In genomic region chr17:29583569-29583968, GRCm38 (mm10) we compare ENCODE assay signal across 33 mouse cellular contexts. TPM values are rescaled to one million over a fixed set of nuclear protein-coding genes. Genes with fewer than 3 reads are reported as not detected.
DNase-seq lines count a peak whose midpoint lies in the region; ATAC-seq and TF ChIP-seq lines count a peak whose summit lies in the region.
"Had no signal": no experiment of that assay in that cellular context is flagged by ENCODE, and none has a peak within 500 bp of the region (broad histone marks: within the 10 kb centered on the region; RNA-seq: fewer than 3 reads in every experiment).

No protein-coding gene starts in this region.

- ATAC-seq in liver, embryonic 11.5 days (replicated peaks; ENCODE audit: low FRiP score): peak; percentile 78
- ATAC-seq in liver, embryonic 12.5 days: peak; percentile 82
- 0 out of 2 replicates have a peak, but pooled peaks have one; percentile 54 for ATAC-seq in liver, embryonic 16.5 days (ENCODE audit: low read depth)
- ATAC-seq in midbrain, embryonic 15.5 days (replicated peaks): no peak
- ATAC-seq: hindbrain, embryonic 16.5 days; Patski had no signal

- H3K4me3 ChIP-seq in liver, embryonic 11.5 days (ENCODE audit: low read depth, low read length): no peak overlapping the region
- H3K4me3 ChIP-seq in liver, embryonic 12.5 days: no peak overlapping the region
- H3K4me3 ChIP-seq in liver, embryonic 16.5 days (ENCODE audit: low read depth, low read length): no peak overlapping the region
- H3K4me3 ChIP-seq in midbrain, embryonic 15.5 days: no peak overlapping the region
- no peak overlapping the region for H3K4me3 ChIP-seq in kidney, adult 2 months (ENCODE audit: insufficient read depth, low read depth, low read length)
- H3K4me3 ChIP-seq: forebrain, embryonic 10.5 days; forebrain, embryonic 13.5 days; gastrocnemius, adult 2 months; heart, embryonic 12.5 days; heart, embryonic 15.5 days; hindbrain, embryonic 10.5 days; hindbrain, embryonic 13.5 days had no signal

- H3K4me2 ChIP-seq in liver, embryonic 11.5 days: peak overlapping the region; percentile 35
- H3K4me2 ChIP-seq in liver, embryonic 12.5 days: peak overlapping the region; percentile 33; the same call in 1 of the 2 replicates
- no peak overlapping the region for H3K4me2 ChIP-seq in liver, embryonic 16.5 days (ENCODE audit: low read depth, low read length)
- no peak overlapping the region for H3K4me2 ChIP-seq in midbrain, embryonic 15.5 days
- H3K4me2 ChIP-seq: forebrain, embryonic 13.5 days; heart, embryonic 12.5 days; heart, embryonic 15.5 days; hindbrain, embryonic 13.5 days had no signal

- DNase-seq in liver, embryonic 11.5 days (ENCODE audit: low spot score): no peak
- DNase-seq in liver: no peak
- no peak for DNase-seq in kidney, adult 2 months
- DNase-seq in adrenal gland, postnatal 4 days (ENCODE audit: low spot score in 2 of 2): no peak
- DNase-seq: adrenal gland, postnatal 10 days; adrenal gland, postnatal 36 days; cerebellum, adult 11-12 months; cerebellum, adult 8-10 months; cerebellum, postnatal 10 days; cerebellum, postnatal 36 days; gastrocnemius, adult 2 months; gastrocnemius, postnatal 25 days; heart, adult 18-20 months; heart, postnatal 10 days; heart, postnatal 36 days had no signal

- WGBS in liver, embryonic 11.5 days: 43% methylated on average over 5 of the region's 5 CpGs
- 23% methylated on average over 5 of the region's 5 CpGs for WGBS in liver, embryonic 12.5 days (ENCODE audit: insufficient replicate concordance)
- 16% methylated on average over 5 of the region's 5 CpGs for WGBS in liver, embryonic 16.5 days (ENCODE audit: insufficient replicate concordance)
- 91% methylated on average over 5 of the region's 5 CpGs for WGBS in midbrain, embryonic 15.5 days
- WGBS in kidney, adult 2 months: 88% methylated on average over 5 of the region's 5 CpGs

- peaks cover 2% of the 10 kb centered on the region; the same call in 1 of the 2 replicates for H3K36me3 ChIP-seq in liver, embryonic 11.5 days (ENCODE audit: control insufficient read depth, insufficient read depth, low read length)
- H3K36me3 ChIP-seq in liver, embryonic 12.5 days: peaks cover 47% of the 10 kb centered on the region
- H3K36me3 ChIP-seq in liver, embryonic 16.5 days (ENCODE audit: control insufficient read depth, insufficient read depth): no peaks in the 10 kb centered on the region
- H3K36me3 ChIP-seq in midbrain, embryonic 15.5 days (replicated peaks): peaks cover 12% of the 10 kb centered on the region
- no peaks in the 10 kb centered on the region for H3K36me3 ChIP-seq in kidney, adult 2 months (ENCODE audit: control insufficient read depth, insufficient read depth, low read length)

- no peaks in the 10 kb centered on the region for H3K27me3 ChIP-seq in liver, embryonic 11.5 days (replicated peaks; ENCODE audit: control insufficient read depth, insufficient read depth, low read length)
- H3K27me3 ChIP-seq in liver, embryonic 12.5 days (replicated peaks): no peaks in the 10 kb centered on the region
- no peaks in the 10 kb centered on the region for H3K27me3 ChIP-seq in liver, embryonic 16.5 days (ENCODE audit: control insufficient read depth, insufficient read depth, low read depth, low read length)
- no peaks in the 10 kb centered on the region for H3K27me3 ChIP-seq in midbrain, embryonic 15.5 days (replicated peaks)
- H3K27me3 ChIP-seq in kidney, adult 2 months (replicated peaks; ENCODE audit: control insufficient read depth, insufficient read depth, low read length): no peaks in the 10 kb centered on the region
- H3K27me3 ChIP-seq: CH12.LX; forebrain, embryonic 13.5 days; heart, embryonic 12.5 days; heart, embryonic 15.5 days; hindbrain, embryonic 13.5 days; Patski had no signal

- no peak for TF ChIP-seq POLR2A in kidney, adult 2 months (IDR thresholded peaks at IDR 0.05; ENCODE audit: low read depth, low read length)

- H3K4me1 ChIP-seq in liver, embryonic 11.5 days (replicated peaks; ENCODE audit: control insufficient read depth, insufficient read depth, low read length): peaks cover 11% of the 10 kb centered on the region
- H3K4me1 ChIP-seq in liver, embryonic 12.5 days: peaks cover 48% of the 10 kb centered on the region
- H3K4me1 ChIP-seq in liver, embryonic 16.5 days (ENCODE audit: control insufficient read depth, low read depth, low read length): no peaks in the 10 kb centered on the region; the same call in 1 of the 2 replicates
- H3K4me1 ChIP-seq in midbrain, embryonic 15.5 days: no peaks in the 10 kb centered on the region
- peaks cover 12% of the 10 kb centered on the region; the same call in 1 of the 2 replicates for H3K4me1 ChIP-seq in kidney, adult 2 months (ENCODE audit: control insufficient read depth, insufficient read depth, low read length)
- H3K4me1 ChIP-seq: heart, embryonic 15.5 days had no signal

- no peaks in the 10 kb centered on the region for H3K9me3 ChIP-seq in liver, embryonic 11.5 days (ENCODE audit: control insufficient read depth, low read length)
- H3K9me3 ChIP-seq in liver, embryonic 12.5 days (replicated peaks): no peaks in the 10 kb centered on the region
- H3K9me3 ChIP-seq in liver, embryonic 16.5 days (replicated peaks; ENCODE audit: control insufficient read depth, low read length): no peaks in the 10 kb centered on the region
- H3K9me3 ChIP-seq in midbrain, embryonic 15.5 days: no peaks in the 10 kb centered on the region
- H3K9me3 ChIP-seq: forebrain, embryonic 10.5 days; forebrain, embryonic 13.5 days; G1E; heart, embryonic 12.5 days; heart, embryonic 15.5 days; hindbrain, embryonic 10.5 days; hindbrain, embryonic 13.5 days had no signal

- TF ChIP-seq CTCF in kidney, adult 2 months (conservative IDR thresholded peaks at IDR 0.05; ENCODE audit: insufficient read depth, insufficient read length, low read depth, low read length): no peak

- no peak overlapping the region for H3K27ac ChIP-seq in liver, embryonic 11.5 days (ENCODE audit: low read depth, low read length)
- H3K27ac ChIP-seq in liver, embryonic 12.5 days: no peak overlapping the region
- no peak overlapping the region for H3K27ac ChIP-seq in liver, embryonic 16.5 days (ENCODE audit: low read length)
- no peak overlapping the region for H3K27ac ChIP-seq in midbrain, embryonic 15.5 days
- H3K27ac ChIP-seq in kidney, adult 2 months (ENCODE audit: insufficient read depth, low read depth, low read length): no peak overlapping the region
- H3K27ac ChIP-seq: forebrain, embryonic 10.5 days; gastrocnemius, adult 2 months; heart, embryonic 15.5 days; hindbrain, embryonic 10.5 days; hindbrain, embryonic 13.5 days had no signal

- H3K9ac ChIP-seq in liver, embryonic 11.5 days (ENCODE audit: low read depth, low read length): no peak overlapping the region
- no peak overlapping the region for H3K9ac ChIP-seq in liver, embryonic 12.5 days
- H3K9ac ChIP-seq in liver, embryonic 16.5 days (ENCODE audit: low read depth, low read length): no peak overlapping the region
- no peak overlapping the region for H3K9ac ChIP-seq in midbrain, embryonic 15.5 days
- H3K9ac ChIP-seq: forebrain, embryonic 13.5 days; heart, embryonic 12.5 days; heart, embryonic 15.5 days; hindbrain, embryonic 13.5 days had no signal

RNA-seq across cellular contexts. Expression of gene Rnf8, which starts 31.0 kb away (rescaled TPM):
- 76.9 and 77.1 TPM in 2 replicates for polyA plus RNA-seq in liver, embryonic 11.5 days (2014; fragmentation: Nextera tagmentation; extraction: Ambion mirVana)
- polyA plus RNA-seq in liver, embryonic 12.5 days (2016; fragmentation: Nextera tagmentation; extraction: Ambion mirVana): 54.3 and 60.4 TPM in 2 replicates
- polyA plus RNA-seq in liver, embryonic 16.5 days (2015; fragmentation: Nextera tagmentation; extraction: Ambion mirVana): 30.5 and 33.7 TPM in 2 replicates
- polyA plus RNA-seq in midbrain, embryonic 15.5 days (2015; fragmentation: Nextera tagmentation; extraction: Ambion mirVana): 85.6 and 88.0 TPM in 2 replicates
- 27.1 and 31.3 TPM in 2 replicates for polyA plus RNA-seq in kidney, adult 2 months (2012; rRNA removed)
- 10 to 100 TPM; 88.9 to 93.3 TPM for total RNA-seq in adrenal gland, postnatal 4 days (2021)

RNA-seq across cellular contexts. Expression of gene Gm28043, which starts 31.1 kb away (rescaled TPM):
- 2.0 and 2.6 TPM in 2 replicates for polyA plus RNA-seq in liver, embryonic 11.5 days (2014; fragmentation: Nextera tagmentation; extraction: Ambion mirVana)
- polyA plus RNA-seq in liver, embryonic 12.5 days (2016; fragmentation: Nextera tagmentation; extraction: Ambion mirVana): 1.6 and 1.7 TPM in 2 replicates
- polyA plus RNA-seq in liver, embryonic 16.5 days (2015; fragmentation: Nextera tagmentation; extraction: Ambion mirVana): 1.3 TPM in 2 replicates
- polyA plus RNA-seq in midbrain, embryonic 15.5 days (2015; fragmentation: Nextera tagmentation; extraction: Ambion mirVana): 1.8 and 2.2 TPM in 2 replicates
- polyA plus RNA-seq in kidney, adult 2 months (2012; rRNA removed): 0.63 and 0.71 TPM in 2 replicates
- 1 to 10 TPM; 6.3 to 7.8 TPM for total RNA-seq in adrenal gland, postnatal 4 days (2021)

RNA-seq across cellular contexts. Expression of gene Tmem217, which starts 31.4 kb away (rescaled TPM):
- polyA plus RNA-seq in liver, embryonic 11.5 days (2014; fragmentation: Nextera tagmentation; extraction: Ambion mirVana): 0.42 and 0.52 TPM in 2 replicates
- polyA plus RNA-seq in liver, embryonic 12.5 days (2016; fragmentation: Nextera tagmentation; extraction: Ambion mirVana): 0.67 and 0.68 TPM in 2 replicates
- polyA plus RNA-seq in liver, embryonic 16.5 days (2015; fragmentation: Nextera tagmentation; extraction: Ambion mirVana): 0.22 TPM in 1 of 2 replicates, not detected in the other
- polyA plus RNA-seq in midbrain, embryonic 15.5 days (2015; fragmentation: Nextera tagmentation; extraction: Ambion mirVana): 1.5 and 1.7 TPM in 2 replicates
- polyA plus RNA-seq in kidney, adult 2 months (2012; rRNA removed): 1.3 and 1.7 TPM in 2 replicates
- total RNA-seq in adrenal gland, postnatal 4 days (2021): under 1 TPM in 1 of 2 experiments, not detected in 1; 0.50 TPM
- total RNA-seq: adrenal gland, adult 18-20 months; adrenal gland, postnatal 10 days; adrenal gland, postnatal 36 days; gastrocnemius, adult 2 months; gastrocnemius, postnatal 25 days; heart, adult 18-20 months; heart, postnatal 10 days; heart, postnatal 36 days had no signal
- polyA plus RNA-seq: G1E had no signal

RNA-seq across cellular contexts. Expression of gene Tbc1d22b, which starts 34.0 kb away (rescaled TPM):
- 11.5 and 11.8 TPM in 2 replicates for polyA plus RNA-seq in liver, embryonic 11.5 days (2014; fragmentation: Nextera tagmentation; extraction: Ambion mirVana)
- 7.4 and 7.9 TPM in 2 replicates for polyA plus RNA-seq in liver, embryonic 12.5 days (2016; fragmentation: Nextera tagmentation; extraction: Ambion mirVana)
- polyA plus RNA-seq in liver, embryonic 16.5 days (2015; fragmentation: Nextera tagmentation; extraction: Ambion mirVana): 2.7 TPM in 2 replicates
- polyA plus RNA-seq in midbrain, embryonic 15.5 days (2015; fragmentation: Nextera tagmentation; extraction: Ambion mirVana): 29.9 and 31.0 TPM in 2 replicates
- polyA plus RNA-seq in kidney, adult 2 months (2012; rRNA removed): 30.0 and 34.5 TPM in 2 replicates
- total RNA-seq in adrenal gland, postnatal 4 days (2021): 10 to 100 TPM; 27.3 to 29.0 TPM

RNA-seq across cellular contexts. Expression of gene Gm17657, which starts 34.1 kb away (rescaled TPM):
- 0.11 TPM in 1 of 2 replicates, not detected in the other for polyA plus RNA-seq in liver, embryonic 11.5 days (2014; fragmentation: Nextera tagmentation; extraction: Ambion mirVana)
- polyA plus RNA-seq in liver, embryonic 12.5 days (2016; fragmentation: Nextera tagmentation; extraction: Ambion mirVana): not detected in 2 replicates
- polyA plus RNA-seq in liver, embryonic 16.5 days (2015; fragmentation: Nextera tagmentation; extraction: Ambion mirVana): not detected in 2 replicates
- polyA plus RNA-seq in midbrain, embryonic 15.5 days (2015; fragmentation: Nextera tagmentation; extraction: Ambion mirVana): not detected in 2 replicates
- not detected in 2 replicates for polyA plus RNA-seq in kidney, adult 2 months (2012; rRNA removed)
- not detected for total RNA-seq in adrenal gland, postnatal 4 days (2021)
- total RNA-seq: adrenal gland, adult 18-20 months; adrenal gland, postnatal 10 days; adrenal gland, postnatal 36 days; gastrocnemius, adult 2 months; gastrocnemius, postnatal 25 days; heart, adult 18-20 months; heart, postnatal 10 days; heart, postnatal 36 days had no signal
- polyA plus RNA-seq: embryonic facial prominence, embryonic 11.5 days; embryonic facial prominence, embryonic 14.5 days; forebrain, embryonic 10.5 days; forebrain, embryonic 13.5 days; forebrain, embryonic 16.5 days; G1E; gonadal fat pad, adult 2 months; heart, embryonic 12.5 days; heart, embryonic 15.5 days; hindbrain, embryonic 10.5 days; hindbrain, embryonic 13.5 days; hindbrain, embryonic 16.5 days; Patski had no signal

Comparison
In these comparisons a context has a peak if more than half of its experiments do, and no peak if none do; other contexts are left out.
1. H3K4me2 ChIP-seq: peak in liver, embryonic 11.5 days (single experiment) and liver, embryonic 12.5 days (single experiment); none in liver, embryonic 16.5 days (single experiment) and midbrain, embryonic 15.5 days (single experiment).